Mouse (Mus musculus): Measurements from ENCODE around the gene Sult2b1. TPM values are rescaled to one million over a fixed set of nuclear protein-coding genes. Genes with fewer than 3 reads are reported as not detected.

The Sult2b1 gene
- polyA plus RNA-seq, 1 experiment, result not detected

- Histone ChIP-seq H3K4me1 (ENCODE audit: control insufficient read depth, insufficient read depth, low read length) (peaks cover 4% of the 10 kb centered on the region; the same call in 1 of the 2 replicates), H3K27ac (ENCODE audit: control insufficient read depth, insufficient read depth, low read depth, low read length, poor library complexity) (0 out of 2 replicates have a peak overlapping the region, but pooled peaks have one; percentile 5), H3K4me3 (replicated peaks; ENCODE audit: control insufficient read depth, low read depth, low read length) (no peak overlapping the region)
- TF ChIP-seq POLR2A (IDR thresholded peaks at IDR 0.05; ENCODE audit: borderline replicate concordance, control insufficient read depth, low read depth, low read length) (no peak), CTCF (IDR thresholded peaks at IDR 0.05; ENCODE audit: control insufficient read depth, insufficient read depth, low read length) (peak; percentile 95)
- 42% methylated on average over 14 of the region's 14 CpGs for WGBS
Measured at GRCm38 (mm10) chr7:45682144-45683126, 102.0 kb downstream of the Sult2b1 start.

DNA sequence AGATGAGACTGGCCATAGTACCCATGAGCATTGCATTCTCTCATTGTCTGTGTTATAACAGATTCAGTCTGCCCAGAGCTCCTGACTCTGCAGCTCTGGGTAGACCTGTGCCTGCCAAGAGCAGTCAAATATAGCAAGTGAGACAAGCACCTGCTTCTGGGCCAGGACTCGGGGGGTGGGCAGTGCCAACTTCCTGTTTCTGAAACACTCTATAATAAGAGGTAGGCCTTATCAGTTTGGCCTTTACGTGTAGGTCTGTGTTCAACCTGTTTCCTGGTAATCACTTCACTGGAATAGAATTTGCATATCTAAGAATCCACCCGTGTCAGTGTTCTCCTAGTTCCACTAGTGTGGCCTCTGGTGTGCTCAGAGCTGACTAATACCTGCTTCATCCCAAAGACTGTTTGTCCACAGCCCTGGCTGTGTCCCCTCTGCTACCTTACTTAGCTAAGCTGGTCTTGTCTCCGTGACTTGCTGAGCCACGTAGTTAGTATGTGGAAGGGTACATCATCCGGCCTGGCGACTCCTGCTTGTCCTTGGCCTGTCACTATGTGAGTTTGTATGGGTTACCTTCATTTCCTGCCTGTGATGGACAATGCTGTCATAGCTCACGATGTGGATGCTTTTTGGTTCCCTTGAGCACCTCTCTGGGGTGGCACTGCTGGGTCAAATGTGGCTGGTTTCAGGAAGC is 103.3 kb downstream of the Sult2b1 start:
- WGBS, result 30% methylated on average over 8 of the region's 8 CpGs
- H3K27ac ChIP-seq (ENCODE audit: control insufficient read depth, insufficient read depth, low read depth, low read length, poor library complexity), result peak overlapping the region; percentile 31
- H3K4me1 ChIP-seq (ENCODE audit: control insufficient read depth, insufficient read depth, low read length), result peaks cover 4% of the 10 kb centered on the region; the same call in 1 of the 2 replicates
- no peak overlapping the region for H3K4me3 ChIP-seq (replicated peaks; ENCODE audit: control insufficient read depth, low read depth, low read length)
- TF ChIP-seq POLR2A (IDR thresholded peaks at IDR 0.05; ENCODE audit: borderline replicate concordance, control insufficient read depth, low read depth, low read length), result no peak
- TF ChIP-seq CTCF (IDR thresholded peaks at IDR 0.05; ENCODE audit: control insufficient read depth, insufficient read depth, low read length), result no peak

Other genes with a start within 250 kb of the Sult2b1 start
- gene Hsd17b14, start 229.8 kb downstream of the Sult2b1 start, polyA plus RNA-seq (2011; ENCODE audit: insufficient read depth, insufficient read length, low replicate concordance, missing spikeins), result 5.7 TPM in 1 of 2 replicates, not detected in the other
- gene Bcat2, start 214.5 kb downstream of the Sult2b1 start, polyA plus RNA-seq (2011; ENCODE audit: insufficient read depth, insufficient read length, low replicate concordance, missing spikeins), result 35.7 and 58.4 TPM in 2 replicates
- not detected in 2 replicates for gene Fgf21, start 169.2 kb downstream of the Sult2b1 start, polyA plus RNA-seq (2011; ENCODE audit: insufficient read depth, insufficient read length, low replicate concordance, missing spikeins)
- not detected in 2 replicates for gene Fut1, start 167.4 kb downstream of the Sult2b1 start, polyA plus RNA-seq (2011; ENCODE audit: insufficient read depth, insufficient read length, low replicate concordance, missing spikeins)
- 1.1 TPM in 1 of 2 replicates, not detected in the other for gene Izumo1, start 162.9 kb downstream of the Sult2b1 start, polyA plus RNA-seq (2011; ENCODE audit: insufficient read depth, insufficient read length, low replicate concordance, missing spikeins)
- gene Rasip1, start 157.2 kb downstream of the Sult2b1 start, polyA plus RNA-seq (2011; ENCODE audit: insufficient read depth, insufficient read length, low replicate concordance, missing spikeins), result 5.9 and 6.0 TPM in 2 replicates
- 1.00 TPM in 1 of 2 replicates, not detected in the other for gene Mamstr, start 144.7 kb downstream of the Sult2b1 start, polyA plus RNA-seq (2011; ENCODE audit: insufficient read depth, insufficient read length, low replicate concordance, missing spikeins)
- not detected in 2 replicates for gene Fut2, start 118.3 kb downstream of the Sult2b1 start, polyA plus RNA-seq (2011; ENCODE audit: insufficient read depth, insufficient read length, low replicate concordance, missing spikeins)
- not detected in 2 replicates for gene Ntn5, start 100.6 kb downstream of the Sult2b1 start, polyA plus RNA-seq (2011; ENCODE audit: insufficient read depth, insufficient read length, low replicate concordance, missing spikeins)
- gene Sec1, start 90.3 kb downstream of the Sult2b1 start, polyA plus RNA-seq (2011; ENCODE audit: insufficient read depth, insufficient read length, low replicate concordance, missing spikeins), result not detected in 2 replicates
- gene Car11, start 84.8 kb downstream of the Sult2b1 start, polyA plus RNA-seq (2011; ENCODE audit: insufficient read depth, insufficient read length, low replicate concordance, missing spikeins), result 4.4 TPM in 1 of 2 replicates, not detected in the other
- 8.6 and 19.3 TPM in 2 replicates for gene Dbp, start 79.6 kb downstream of the Sult2b1 start, polyA plus RNA-seq (2011; ENCODE audit: insufficient read depth, insufficient read length, low replicate concordance, missing spikeins)
- gene Rpl18, start 69.2 kb downstream of the Sult2b1 start, polyA plus RNA-seq (2011; ENCODE audit: insufficient read depth, insufficient read length, low replicate concordance, missing spikeins), result 845 and 916 TPM in 2 replicates
- gene Sphk2, start 66.7 kb downstream of the Sult2b1 start, polyA plus RNA-seq (2011; ENCODE audit: insufficient read depth, insufficient read length, low replicate concordance, missing spikeins), result 12.9 and 24.4 TPM in 2 replicates
- gene Fam83e, start 63.5 kb downstream of the Sult2b1 start, polyA plus RNA-seq (2011; ENCODE audit: insufficient read depth, insufficient read length, low replicate concordance, missing spikeins), result 1.1 TPM in 1 of 2 replicates, not detected in the other
- not detected in 2 replicates for gene Spaca4, start 58.9 kb downstream of the Sult2b1 start, polyA plus RNA-seq (2011; ENCODE audit: insufficient read depth, insufficient read length, low replicate concordance, missing spikeins)
- not detected in 2 replicates for gene Lmtk3, start 931 bp downstream of the Sult2b1 start, polyA plus RNA-seq (2011; ENCODE audit: insufficient read depth, insufficient read length, low replicate concordance, missing spikeins)
- 30.7 and 64.7 TPM in 2 replicates for gene Cyth2, start 29.9 kb upstream of the Sult2b1 start, polyA plus RNA-seq (2011; ENCODE audit: insufficient read depth, insufficient read length, low replicate concordance, missing spikeins)
- 2.6 TPM in 1 of 2 replicates, not detected in the other for gene Kcnj14, start 40.1 kb upstream of the Sult2b1 start, polyA plus RNA-seq (2011; ENCODE audit: insufficient read depth, insufficient read length, low replicate concordance, missing spikeins)
- gene Grwd1, start 46.3 kb upstream of the Sult2b1 start, polyA plus RNA-seq (2011; ENCODE audit: insufficient read depth, insufficient read length, low replicate concordance, missing spikeins), result 6.9 and 13.9 TPM in 2 replicates
- 47.0 and 69.2 TPM in 2 replicates for gene Kdelr1, start 88.1 kb upstream of the Sult2b1 start, polyA plus RNA-seq (2011; ENCODE audit: insufficient read depth, insufficient read length, low replicate concordance, missing spikeins)
- gene Grin2d, start 93.7 kb upstream of the Sult2b1 start, polyA plus RNA-seq (2011; ENCODE audit: insufficient read depth, insufficient read length, low replicate concordance, missing spikeins), result 0.97 and 2.5 TPM in 2 replicates
- gene Syngr4, start 112.0 kb upstream of the Sult2b1 start, polyA plus RNA-seq (2011; ENCODE audit: insufficient read depth, insufficient read length, low replicate concordance, missing spikeins), result not detected in 2 replicates
- 3.6 and 9.6 TPM in 2 replicates for gene Tmem143, start 112.3 kb upstream of the Sult2b1 start, polyA plus RNA-seq (2011; ENCODE audit: insufficient read depth, insufficient read length, low replicate concordance, missing spikeins)
- gene Emp3, start 136.7 kb upstream of the Sult2b1 start, polyA plus RNA-seq (2011; ENCODE audit: insufficient read depth, insufficient read length, low replicate concordance, missing spikeins), result 53.4 and 121 TPM in 2 replicates
- gene Ccdc114, start 139.4 kb upstream of the Sult2b1 start, polyA plus RNA-seq (2011; ENCODE audit: insufficient read depth, insufficient read length, low replicate concordance, missing spikeins), result 1.7 and 5.7 TPM in 2 replicates
- 1.1 and 1.3 TPM in 2 replicates for gene Abcc6, start 245.6 kb upstream of the Sult2b1 start, polyA plus RNA-seq (2011; ENCODE audit: insufficient read depth, insufficient read length, low replicate concordance, missing spikeins)
- gene Nomo1, start 249.0 kb upstream of the Sult2b1 start, polyA plus RNA-seq (2011; ENCODE audit: insufficient read depth, insufficient read length, low replicate concordance, missing spikeins), result 25.3 and 43.9 TPM in 2 replicates

Measured in bone marrow, adult 2 months (tissue).